In the genomic region with DNA sequence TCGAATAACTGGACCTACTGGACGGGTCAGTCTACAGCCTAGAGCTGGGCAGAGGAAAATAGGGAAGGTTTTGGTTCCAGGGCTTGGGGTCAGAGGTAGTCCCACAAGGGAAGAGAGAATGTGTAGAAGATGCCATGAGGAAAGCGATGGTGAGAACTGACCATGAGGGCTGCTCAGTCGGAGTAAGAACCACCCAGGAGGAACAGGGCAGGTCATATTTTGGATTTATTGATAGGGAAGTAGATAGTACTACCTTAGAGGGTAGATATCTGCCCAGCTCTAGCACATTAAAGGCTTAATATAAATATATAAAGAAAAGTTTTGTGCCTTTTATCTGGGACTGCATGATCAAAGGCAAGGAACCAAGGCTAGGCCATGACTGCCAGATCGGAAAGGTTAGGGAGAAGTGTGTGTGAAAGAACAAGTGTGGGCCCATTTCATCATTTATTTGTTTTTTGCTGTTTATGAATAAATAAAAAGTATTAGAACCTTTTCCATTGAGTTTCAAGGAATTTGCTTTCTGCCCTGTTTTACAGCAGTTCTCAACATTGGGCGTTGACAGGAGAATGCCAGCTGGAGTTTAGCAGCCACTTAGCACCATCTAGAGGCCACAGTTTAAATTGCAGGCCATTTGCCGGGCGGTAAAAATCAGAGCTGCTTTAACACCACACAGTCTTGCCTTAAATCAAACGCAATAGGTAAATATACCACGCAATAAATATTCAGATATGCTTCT, we compare ENCODE assay signal across 8 mouse cellular contexts. TPM values are rescaled to one million over a fixed set of nuclear protein-coding genes. Genes with fewer than 3 reads are reported as not detected.
DNase-seq lines count a peak whose midpoint lies in the region; ATAC-seq and TF ChIP-seq lines count a peak whose summit lies in the region.

No protein-coding gene starts in this region.

- no peak overlapping the region for H3K4me2 ChIP-seq in embryonic facial prominence, embryonic 12.5 days (replicated peaks)
- no peak overlapping the region for H3K4me2 ChIP-seq in hindbrain, embryonic 12.5 days (replicated peaks)

- H3K4me1 ChIP-seq in G1E (ENCODE audit: insufficient read depth, low read depth, low read length) = no peaks in the 10 kb centered on the region
- no peaks in the 10 kb centered on the region for H3K4me1 ChIP-seq in embryonic facial prominence, embryonic 12.5 days
- no peaks in the 10 kb centered on the region for H3K4me1 ChIP-seq in hindbrain, embryonic 12.5 days

- H3K27ac ChIP-seq in embryonic facial prominence, embryonic 12.5 days = no peak overlapping the region
- no peak overlapping the region for H3K27ac ChIP-seq in hindbrain, embryonic 12.5 days

- ATAC-seq in G1E (ENCODE audit: extremely low read depth, insufficient number of reproducible peaks, low FRiP score, poor library complexity, severe bottlenecking) = no peak
- peak; percentile 47 for ATAC-seq in embryonic facial prominence, embryonic 12.5 days (ENCODE audit: insufficient number of reproducible peaks, insufficient read depth, low FRiP score, low TSS enrichment)
- peak; percentile 58; the same call in 1 of the 2 replicates for ATAC-seq in hindbrain, embryonic 12.5 days (ENCODE audit: low FRiP score)
- ATAC-seq in megakaryocyte-erythroid progenitor cell, adult 5-6 weeks (replicated peaks; ENCODE audit: low FRiP score, low TSS enrichment, poor library complexity, severe bottlenecking) = no peak

- DNase-seq in G1E (ENCODE audit: low spot score) = no peak
- peak; percentile 62 for DNase-seq in adrenal gland, adult 2 months
- DNase-seq in layer of hippocampus, adult 9-11 months = peak; percentile 27
- DNase-seq in lung, postnatal 36 days = peak; percentile 55
- DNase-seq in right cerebral cortex, postnatal 25 days = peak; percentile 55

- peaks cover 7% of the 10 kb centered on the region for H3K9me3 ChIP-seq in G1E (replicated peaks)
- no peaks in the 10 kb centered on the region for H3K9me3 ChIP-seq in embryonic facial prominence, embryonic 12.5 days
- H3K9me3 ChIP-seq in hindbrain, embryonic 12.5 days (replicated peaks) = no peaks in the 10 kb centered on the region

- no peaks in the 10 kb centered on the region for H3K36me3 ChIP-seq in G1E (replicated peaks)
- H3K36me3 ChIP-seq in embryonic facial prominence, embryonic 12.5 days = no peaks in the 10 kb centered on the region
- no peaks in the 10 kb centered on the region for H3K36me3 ChIP-seq in hindbrain, embryonic 12.5 days

- no peaks in the 10 kb centered on the region for H3K27me3 ChIP-seq in G1E (ENCODE audit: insufficient read depth, low read length)
- H3K27me3 ChIP-seq in embryonic facial prominence, embryonic 12.5 days = 0 out of 2 replicates have a peak, but pooled peaks cover 5% of the 10 kb centered on the region
- no peaks in the 10 kb centered on the region for H3K27me3 ChIP-seq in hindbrain, embryonic 12.5 days

- WGBS in embryonic facial prominence, embryonic 12.5 days = 55% methylated on average over 10 of the region's 10 CpGs
- WGBS in hindbrain, embryonic 12.5 days = 52% methylated on average over 10 of the region's 10 CpGs

- H3K4me3 ChIP-seq in G1E (ENCODE audit: low read depth, low read length) = no peak overlapping the region
- no peak overlapping the region for H3K4me3 ChIP-seq in embryonic facial prominence, embryonic 12.5 days
- H3K4me3 ChIP-seq in hindbrain, embryonic 12.5 days = no peak overlapping the region

- TF ChIP-seq CTCF in G1E (IDR thresholded peaks at IDR 0.05; ENCODE audit: low read depth, low read length) = peak; percentile 38; the same call in 1 of the 2 replicates

- no peak overlapping the region for H3K9ac ChIP-seq in embryonic facial prominence, embryonic 12.5 days
- H3K9ac ChIP-seq in hindbrain, embryonic 12.5 days = no peak overlapping the region

RNA-seq across cellular contexts. Expression of a gene that starts 53.9 kb away (rescaled TPM):
- not detected in 2 replicates for total RNA-seq in G1E (2014; fragmentation: Nextera tagmentation)
- total RNA-seq in G1E (2017) = 0.06 and 0.11 TPM in 2 replicates
- polyA plus RNA-seq in G1E (2012) = not detected in 2 replicates
- total RNA-seq in adrenal gland, adult 2 months (2021) = not detected
- polyA plus RNA-seq in adrenal gland, adult 2 months (2012; rRNA removed) = not detected in 2 replicates
- polyA plus RNA-seq in embryonic facial prominence, embryonic 12.5 days (2016; fragmentation: Nextera tagmentation; extraction: Ambion mirVana) = 0.06 TPM in 1 of 2 replicates, not detected in the other
- polyA plus RNA-seq in hindbrain, embryonic 12.5 days (2016; fragmentation: Nextera tagmentation; extraction: Ambion mirVana) = not detected in 2 replicates
- total RNA-seq in megakaryocyte-erythroid progenitor cell, adult 5-6 weeks (2014; fragmentation: Nextera tagmentation) = not detected in 2 replicates
- not detected in 2 replicates for total RNA-seq in megakaryocyte-erythroid progenitor cell, adult 5-6 weeks (2017)

Comparison
In these comparisons a context has a peak if more than half of its experiments do, and no peak if none do; other contexts are left out.
1. ATAC-seq: peak in embryonic facial prominence, embryonic 12.5 days (single experiment) and hindbrain, embryonic 12.5 days (single experiment); none in G1E (single experiment) and megakaryocyte-erythroid progenitor cell, adult 5-6 weeks (single experiment).